Mouse (Mus musculus): ENCODE data around the gene Surf2. TPM values are rescaled to one million over a fixed set of nuclear protein-coding genes. Genes with fewer than 3 reads are reported as not detected.

The Surf2 gene
- polyA plus RNA-seq, 1 experiment from 2014 or later = 44.6 TPM

DNA sequence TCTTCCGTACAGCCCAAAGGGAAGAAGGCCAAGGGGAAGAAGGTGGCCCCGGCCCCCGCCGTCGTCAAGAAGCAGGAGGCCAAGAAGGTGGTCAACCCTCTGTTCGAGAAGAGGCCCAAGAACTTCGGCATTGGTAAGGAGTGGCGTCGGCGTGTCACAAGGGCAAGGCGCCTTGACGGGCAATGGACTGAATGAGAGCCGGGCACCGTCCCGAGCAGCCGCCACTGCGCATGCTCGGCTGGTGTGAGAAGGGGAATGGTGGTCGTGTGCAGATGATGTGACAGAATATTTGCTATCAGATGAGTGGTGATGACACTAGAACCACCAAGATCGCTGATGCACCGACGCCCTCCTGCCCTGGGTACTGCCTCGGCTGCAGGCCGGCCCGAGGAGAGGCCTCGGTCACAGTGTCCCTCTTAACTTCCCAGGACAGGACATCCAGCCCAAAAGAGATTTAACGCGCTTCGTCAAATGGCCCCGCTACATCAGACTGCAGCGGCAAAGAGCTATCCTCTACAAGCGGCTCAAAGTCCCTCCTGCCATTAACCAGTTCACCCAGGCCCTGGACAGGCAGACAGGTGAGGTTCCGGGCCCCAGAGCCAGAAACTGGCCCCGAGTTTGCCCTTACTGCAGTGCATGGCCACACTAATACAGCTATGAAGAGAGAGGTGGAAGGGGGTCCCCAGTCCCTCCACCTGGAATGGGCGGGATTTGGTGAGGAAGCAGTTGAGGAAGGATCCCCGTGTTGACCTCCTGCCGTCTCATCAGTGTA, 5.0 kb upstream of the Surf2 start:
- DNase-seq (ENCODE audit: low spot score) (peak; percentile 82), ATAC-seq (ENCODE audit: low FRiP score) (peak; percentile 51)
- H3K9ac ChIP-seq (ENCODE audit: low read depth, low read length) = peak overlapping the region; percentile 92
- peak overlapping the region; percentile 89 for H3K4me3 ChIP-seq (ENCODE audit: low read depth, low read length)
- H3K27me3 ChIP-seq (ENCODE audit: control insufficient read depth, insufficient read depth, low read length) = no peaks in the 10 kb centered on the region
- peak overlapping the region; percentile 98 for H3K4me2 ChIP-seq (replicated peaks; ENCODE audit: low read depth, low read length)
- H3K36me3 ChIP-seq (ENCODE audit: control insufficient read depth, insufficient read depth, low read length) = peaks cover 14% of the 10 kb centered on the region
- 2% methylated on average over 37 of the region's 37 CpGs for WGBS
- H3K9me3 ChIP-seq (ENCODE audit: control insufficient read depth, low read length) = no peaks in the 10 kb centered on the region
- peaks cover 11% of the 10 kb centered on the region for H3K4me1 ChIP-seq (replicated peaks; ENCODE audit: control insufficient read depth, insufficient read depth, low read length)
- H3K27ac ChIP-seq (ENCODE audit: low read depth, low read length) = peak overlapping the region; percentile 87

DNA sequence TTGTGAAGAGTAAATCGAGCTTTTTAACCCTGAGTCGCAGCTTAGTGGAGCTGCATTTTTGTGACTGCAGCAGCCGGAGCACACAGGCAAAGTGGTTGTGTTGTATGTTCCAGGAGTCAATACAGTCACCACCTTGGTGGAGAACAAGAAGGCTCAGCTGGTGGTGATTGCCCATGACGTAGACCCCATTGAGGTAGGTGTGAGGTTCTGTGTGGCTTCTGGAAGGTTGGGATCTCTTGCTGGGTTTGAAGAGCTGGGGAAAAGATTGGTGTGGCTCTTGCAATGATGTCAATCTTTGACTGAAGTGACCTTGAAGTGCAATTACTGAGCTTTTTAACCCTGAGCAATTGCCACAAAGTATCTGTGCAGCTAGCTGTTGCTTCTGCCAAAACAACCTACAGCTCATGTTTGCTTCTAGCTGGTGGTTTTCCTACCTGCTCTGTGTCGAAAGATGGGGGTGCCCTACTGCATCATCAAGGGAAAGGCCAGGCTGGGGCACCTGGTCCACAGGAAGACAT, 3.9 kb upstream of the Surf2 start:
- Histone ChIP-seq H3K36me3 (ENCODE audit: control insufficient read depth, insufficient read depth, low read length) (peaks cover 14% of the 10 kb centered on the region), H3K4me2 (replicated peaks; ENCODE audit: low read depth, low read length) (peak overlapping the region; percentile 98), H3K9me3 (ENCODE audit: control insufficient read depth, low read length) (no peaks in the 10 kb centered on the region), H3K4me3 (ENCODE audit: low read depth, low read length) (peak overlapping the region; percentile 89), H3K9ac (ENCODE audit: low read depth, low read length) (peak overlapping the region; percentile 92), H3K27ac (ENCODE audit: low read depth, low read length) (no peak overlapping the region), H3K4me1 (replicated peaks; ENCODE audit: control insufficient read depth, insufficient read depth, low read length) (peaks cover 14% of the 10 kb centered on the region), H3K27me3 (ENCODE audit: control insufficient read depth, insufficient read depth, low read length) (no peaks in the 10 kb centered on the region)
- no peak for ATAC-seq (ENCODE audit: low FRiP score)
- WGBS = 78% methylated on average over 5 of the region's 5 CpGs
- DNase-seq (ENCODE audit: low spot score) = no peak

DNA sequence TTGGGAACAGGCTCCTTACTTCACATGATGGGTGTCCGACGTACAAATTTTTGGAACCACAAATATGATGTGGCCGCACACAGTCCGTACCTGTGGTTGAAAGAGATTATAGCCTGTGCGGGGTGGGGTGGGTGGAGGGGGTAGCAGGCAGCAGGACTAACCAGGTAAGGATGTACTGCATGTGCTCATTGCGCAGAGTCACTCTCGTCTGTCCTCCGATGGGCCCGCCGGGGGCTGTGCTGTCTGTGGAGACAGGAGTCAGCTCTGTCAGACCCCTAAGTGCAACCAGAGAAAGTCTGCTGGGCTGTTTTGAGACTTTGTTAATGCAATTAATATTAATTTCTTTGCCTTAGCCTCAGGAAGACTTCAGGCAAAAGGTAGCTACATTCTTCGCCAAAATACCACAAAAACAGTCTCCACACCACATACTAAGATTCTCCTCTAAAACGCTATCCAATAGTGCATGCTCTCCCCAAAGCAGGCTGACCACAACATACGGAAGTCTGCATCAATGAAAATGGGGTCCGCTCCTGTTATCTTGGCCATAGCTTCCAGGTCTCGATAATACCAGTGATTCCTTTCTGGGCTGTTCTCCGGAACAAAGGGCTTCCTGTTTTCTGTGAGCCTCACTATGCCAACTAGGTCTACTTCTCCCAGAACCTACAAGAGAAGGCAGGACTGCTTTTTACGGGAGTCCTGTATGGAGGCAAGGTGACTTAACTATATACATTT, 2.6 kb upstream of the Surf2 start:
- ATAC-seq (ENCODE audit: low FRiP score) = no peak
- peaks cover 16% of the 10 kb centered on the region for H3K4me1 ChIP-seq (replicated peaks; ENCODE audit: control insufficient read depth, insufficient read depth, low read length)
- WGBS = 87% methylated on average over 17 of the region's 17 CpGs

DNA sequence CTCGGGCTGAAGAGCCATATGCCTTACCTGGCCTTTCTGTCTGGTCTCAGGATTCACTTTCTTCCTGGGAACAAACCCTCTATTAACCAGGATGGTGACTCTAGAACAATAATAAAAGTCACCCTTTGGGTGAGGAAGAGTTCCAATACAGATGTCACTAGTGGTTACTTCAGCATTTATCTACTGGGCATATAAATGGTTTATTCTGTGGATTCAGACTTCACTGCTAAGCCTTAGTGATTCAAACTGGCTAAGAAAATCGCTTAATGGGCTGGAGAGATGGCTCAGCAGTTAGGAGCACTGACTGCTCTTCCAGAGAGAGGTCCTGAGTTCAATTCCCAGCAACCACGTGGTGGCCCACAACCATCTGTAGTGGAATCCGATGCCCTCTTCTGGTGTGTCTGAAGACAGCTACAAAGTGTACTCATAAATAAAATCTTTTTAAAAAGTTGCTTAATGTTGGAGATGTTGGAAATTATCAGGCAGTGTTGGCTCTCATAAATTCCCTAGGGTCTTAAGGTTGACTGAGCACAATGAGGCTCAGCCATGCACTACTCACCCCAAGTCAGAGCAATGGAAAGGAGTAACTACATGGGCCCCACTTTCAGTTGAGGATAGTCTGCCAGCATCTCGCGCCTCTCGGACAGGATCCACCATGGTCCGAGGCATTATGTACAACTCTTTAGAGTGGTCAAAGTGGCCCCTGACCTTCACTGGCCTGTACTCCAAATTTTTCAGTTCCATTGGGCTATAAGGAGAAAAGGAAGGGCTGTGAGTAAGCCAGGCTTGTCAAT, 1.8 kb upstream of the Surf2 start:
- 67% methylated on average over 8 of the region's 8 CpGs for WGBS
- peaks cover 16% of the 10 kb centered on the region for H3K36me3 ChIP-seq (ENCODE audit: control insufficient read depth, insufficient read depth, low read length)
- no peak overlapping the region for H3K9ac ChIP-seq (ENCODE audit: low read depth, low read length)
- no peaks in the 10 kb centered on the region for H3K27me3 ChIP-seq (ENCODE audit: control insufficient read depth, insufficient read depth, low read length)
- DNase-seq (ENCODE audit: low spot score) (no peak), ATAC-seq (ENCODE audit: low FRiP score) (no peak)
- no peak overlapping the region for H3K4me3 ChIP-seq (ENCODE audit: low read depth, low read length)
- H3K4me1 ChIP-seq (replicated peaks; ENCODE audit: control insufficient read depth, insufficient read depth, low read length) = peaks cover 12% of the 10 kb centered on the region
- H3K4me2 ChIP-seq (replicated peaks; ENCODE audit: low read depth, low read length) = no peak overlapping the region
- no peak overlapping the region for H3K27ac ChIP-seq (ENCODE audit: low read depth, low read length)
- H3K9me3 ChIP-seq (ENCODE audit: control insufficient read depth, low read length) = no peaks in the 10 kb centered on the region

More for the DNA sequence above, 2.6 kb upstream of the Surf2 start:
- H3K4me2 ChIP-seq (replicated peaks; ENCODE audit: low read depth, low read length) = no peak overlapping the region
- no peak for DNase-seq (ENCODE audit: low spot score)
- H3K36me3 ChIP-seq (ENCODE audit: control insufficient read depth, insufficient read depth, low read length) = peaks cover 12% of the 10 kb centered on the region
- H3K9me3 ChIP-seq (ENCODE audit: control insufficient read depth, low read length) = no peaks in the 10 kb centered on the region
- H3K9ac ChIP-seq (ENCODE audit: low read depth, low read length) = no peak overlapping the region
- H3K27ac ChIP-seq (ENCODE audit: low read depth, low read length) = no peak overlapping the region
- no peak overlapping the region for H3K4me3 ChIP-seq (ENCODE audit: low read depth, low read length)
- H3K27me3 ChIP-seq (ENCODE audit: control insufficient read depth, insufficient read depth, low read length) = no peaks in the 10 kb centered on the region

DNA sequence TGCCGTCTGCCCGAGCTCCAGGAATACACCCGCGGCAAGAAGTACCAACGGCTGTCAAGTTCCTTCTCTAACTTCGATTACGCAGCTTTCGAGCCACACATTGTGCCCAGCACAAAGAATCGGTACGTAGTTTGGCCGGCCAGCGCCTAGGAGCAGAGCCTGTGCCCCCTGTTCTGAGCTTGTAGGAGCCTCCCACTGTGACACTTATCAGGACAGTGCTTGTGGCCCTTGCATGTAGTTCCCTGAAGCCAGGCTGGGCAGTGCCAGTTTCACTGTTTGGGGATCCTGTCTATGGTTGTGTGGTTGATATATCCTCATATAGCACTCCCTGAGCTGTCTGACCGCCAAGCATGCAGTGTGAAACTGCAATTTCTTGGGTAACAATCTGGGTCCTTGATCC, 571 bp downstream of the Surf2 start:
- Histone ChIP-seq H3K9me3 (ENCODE audit: control insufficient read depth, low read length) (no peaks in the 10 kb centered on the region), H3K4me2 (replicated peaks; ENCODE audit: low read depth, low read length) (peak overlapping the region; percentile 96), H3K36me3 (ENCODE audit: control insufficient read depth, insufficient read depth, low read length) (peaks cover 27% of the 10 kb centered on the region), H3K9ac (ENCODE audit: low read depth, low read length) (peak overlapping the region; percentile 62), H3K27me3 (ENCODE audit: control insufficient read depth, insufficient read depth, low read length) (no peaks in the 10 kb centered on the region), H3K4me1 (replicated peaks; ENCODE audit: control insufficient read depth, insufficient read depth, low read length) (peaks cover 11% of the 10 kb centered on the region), H3K27ac (ENCODE audit: low read depth, low read length) (no peak overlapping the region; the same call in 1 of the 2 replicates), H3K4me3 (ENCODE audit: low read depth, low read length) (peak overlapping the region; percentile 65)
- WGBS = 1% methylated on average over 13 of the region's 13 CpGs
- ATAC-seq (ENCODE audit: low FRiP score) (peak; percentile 18; the same call in 1 of the 2 replicates), DNase-seq (ENCODE audit: low spot score) (no peak)

DNA sequence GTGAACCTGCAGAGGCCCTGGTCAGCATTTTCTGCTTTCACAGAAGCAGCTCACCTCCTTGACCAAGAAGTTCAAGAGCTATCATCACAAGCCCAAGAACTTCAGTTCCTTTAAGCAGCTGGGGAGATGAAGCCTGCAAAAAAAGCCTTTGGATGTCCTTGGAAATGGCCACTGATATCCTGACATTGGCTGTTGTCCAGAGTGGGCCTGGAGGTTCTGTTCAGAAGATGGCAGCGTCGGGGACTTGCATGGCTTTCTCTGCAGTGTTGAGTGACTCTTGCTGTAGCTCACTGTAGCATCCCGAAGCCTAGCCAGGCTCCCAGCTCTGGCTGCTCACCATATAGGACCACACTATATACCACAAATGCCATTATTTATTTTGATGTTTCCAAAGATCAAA, 3.5 kb downstream of the Surf2 start:
- Histone ChIP-seq H3K9me3 (ENCODE audit: control insufficient read depth, low read length) (no peaks in the 10 kb centered on the region), H3K4me2 (replicated peaks; ENCODE audit: low read depth, low read length) (no peak overlapping the region), H3K4me3 (ENCODE audit: low read depth, low read length) (no peak overlapping the region), H3K4me1 (replicated peaks; ENCODE audit: control insufficient read depth, insufficient read depth, low read length) (peaks cover 4% of the 10 kb centered on the region; the same call in 1 of the 2 replicates), H3K27ac (ENCODE audit: low read depth, low read length) (no peak overlapping the region), H3K27me3 (ENCODE audit: control insufficient read depth, insufficient read depth, low read length) (no peaks in the 10 kb centered on the region), H3K9ac (ENCODE audit: low read depth, low read length) (no peak overlapping the region), H3K36me3 (ENCODE audit: control insufficient read depth, insufficient read depth, low read length) (peaks cover 22% of the 10 kb centered on the region)
- DNase-seq (ENCODE audit: low spot score) = no peak
- no peak for ATAC-seq (ENCODE audit: low FRiP score)
- WGBS = 92% methylated on average over 3 of the region's 3 CpGs

DNA sequence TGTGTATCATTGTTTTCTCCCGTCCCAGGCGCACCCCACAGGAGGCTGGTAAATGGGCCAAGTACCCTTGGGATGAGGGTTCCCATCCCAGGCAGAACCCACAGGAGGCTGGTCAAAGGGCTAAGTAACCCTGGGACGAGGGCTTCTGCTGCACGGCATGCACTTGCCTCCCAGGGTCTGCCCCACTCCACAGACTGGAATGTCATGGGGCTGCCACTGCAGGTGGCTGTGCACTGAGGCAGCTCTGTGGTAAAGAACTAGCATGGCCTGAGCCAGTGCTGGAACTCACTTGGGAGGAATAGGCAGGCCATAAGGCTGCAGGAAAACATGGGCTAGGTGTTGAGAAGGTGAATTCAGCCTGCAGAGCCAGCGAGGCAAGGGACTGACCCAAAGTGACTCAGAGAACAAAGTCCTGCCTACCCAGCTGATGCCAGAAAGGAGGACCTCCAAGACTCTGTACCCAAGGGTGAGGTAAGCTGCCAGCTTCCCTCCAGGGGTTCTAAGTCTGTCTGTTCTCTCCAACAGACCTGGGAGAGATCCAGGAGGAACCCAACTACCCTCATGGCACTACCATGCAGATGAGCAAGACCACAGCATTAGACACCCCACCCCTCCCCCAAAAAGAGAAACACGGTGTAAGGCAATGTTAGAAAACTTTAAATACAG, 4.2 kb downstream of the Surf2 start:
- Histone ChIP-seq H3K4me2 (replicated peaks; ENCODE audit: low read depth, low read length) (no peak overlapping the region), H3K27ac (ENCODE audit: low read depth, low read length) (no peak overlapping the region), H3K36me3 (ENCODE audit: control insufficient read depth, insufficient read depth, low read length) (peaks cover 22% of the 10 kb centered on the region), H3K9ac (ENCODE audit: low read depth, low read length) (no peak overlapping the region), H3K9me3 (ENCODE audit: control insufficient read depth, low read length) (no peaks in the 10 kb centered on the region), H3K27me3 (ENCODE audit: control insufficient read depth, insufficient read depth, low read length) (no peaks in the 10 kb centered on the region), H3K4me1 (replicated peaks; ENCODE audit: control insufficient read depth, insufficient read depth, low read length) (peaks cover 4% of the 10 kb centered on the region; the same call in 1 of the 2 replicates), H3K4me3 (ENCODE audit: low read depth, low read length) (no peak overlapping the region)
- ATAC-seq (ENCODE audit: low FRiP score) (no peak), DNase-seq (ENCODE audit: low spot score) (no peak)
- 91% methylated on average over 6 of the region's 6 CpGs for WGBS

DNA sequence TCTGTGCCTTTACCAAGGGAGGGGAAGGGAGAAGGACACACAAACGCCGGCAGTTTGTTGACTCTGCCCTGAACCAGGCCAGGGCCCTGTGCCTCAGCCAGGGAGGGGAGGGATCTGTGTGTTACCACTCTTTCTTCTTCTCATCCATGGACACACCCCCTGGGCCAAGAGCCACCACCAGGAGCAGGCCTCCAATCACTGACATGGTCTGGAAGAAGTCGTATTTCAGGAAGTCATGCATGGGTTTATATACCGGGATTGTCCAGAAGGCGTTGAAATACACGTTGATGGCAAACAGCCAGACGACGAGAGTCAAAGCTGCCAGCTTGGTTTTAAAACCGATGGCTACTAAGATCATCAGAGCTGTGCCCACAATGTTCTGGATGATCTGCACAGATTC, 5.6 kb downstream of the Surf2 start:
- no peak for ATAC-seq (ENCODE audit: low FRiP score)
- H3K27ac ChIP-seq (ENCODE audit: low read depth, low read length) = no peak overlapping the region
- 86% methylated on average over 9 of the region's 9 CpGs for WGBS

More for the DNA sequence above, 5.6 kb downstream of the Surf2 start:
- H3K4me2 ChIP-seq (replicated peaks; ENCODE audit: low read depth, low read length) = no peak overlapping the region
- H3K27me3 ChIP-seq (ENCODE audit: control insufficient read depth, insufficient read depth, low read length) = no peaks in the 10 kb centered on the region
- DNase-seq (ENCODE audit: low spot score) = no peak
- H3K4me1 ChIP-seq (replicated peaks; ENCODE audit: control insufficient read depth, insufficient read depth, low read length) = peaks cover 4% of the 10 kb centered on the region; the same call in 1 of the 2 replicates
- no peak overlapping the region for H3K9ac ChIP-seq (ENCODE audit: low read depth, low read length)
- peaks cover 22% of the 10 kb centered on the region for H3K36me3 ChIP-seq (ENCODE audit: control insufficient read depth, insufficient read depth, low read length)
- no peaks in the 10 kb centered on the region for H3K9me3 ChIP-seq (ENCODE audit: control insufficient read depth, low read length)
- no peak overlapping the region for H3K4me3 ChIP-seq (ENCODE audit: low read depth, low read length)
